Mouse (Mus musculus): ENCODE measurements at regions not wholly inside any gene's neighbourhood (a gene's known extent, or its start where the extent isn't known, plus 50 kb on each side); places are given as distances from the start of the nearest gene placed in this dataset.

- no peaks in the 10 kb centered on the region for H3K36me3 ChIP-seq (ENCODE audit: control insufficient read depth, insufficient read depth, low read length)
- H3K4me1 ChIP-seq (ENCODE audit: control insufficient read depth, insufficient read depth, low read length), result 0 out of 2 replicates have a peak, but pooled peaks cover 3% of the 10 kb centered on the region
- no peak for ATAC-seq (ENCODE audit: low FRiP score, low TSS enrichment)
- H3K4me3 ChIP-seq (ENCODE audit: low read length), result no peak overlapping the region
- H3K9me3 ChIP-seq (ENCODE audit: control insufficient read depth, low read length), result no peaks in the 10 kb centered on the region
- H3K27me3 ChIP-seq (ENCODE audit: control insufficient read depth, insufficient read depth, low read length), result no peaks in the 10 kb centered on the region
- H3K27ac ChIP-seq (ENCODE audit: low read depth, low read length), result no peak overlapping the region
- H3K9ac ChIP-seq (ENCODE audit: low read depth, low read length), result no peak overlapping the region
- no peak overlapping the region for H3K4me2 ChIP-seq (replicated peaks; ENCODE audit: low read depth, low read length)
Observed at GRCm38 (mm10) chr8:126081279-126081678, 86.3 kb downstream of the Kcnk1 start.

- H3K9me3 ChIP-seq (ENCODE audit: control insufficient read depth, low read length), result no peaks in the 10 kb centered on the region
- WGBS, result 53% methylated on average over 1 of the region's 1 CpGs
- ATAC-seq (ENCODE audit: low FRiP score, low TSS enrichment), result no peak
Observed at GRCm38 (mm10) chr8:126082827-126083226, 87.9 kb downstream of the Kcnk1 start.

GRCm38 (mm10) chr8:126090772-126091171 lies 95.8 kb downstream of the Kcnk1 start:
- H3K36me3 ChIP-seq (ENCODE audit: control insufficient read depth, insufficient read depth, low read length), result no peaks in the 10 kb centered on the region
- H3K27me3 ChIP-seq (ENCODE audit: control insufficient read depth, insufficient read depth, low read length), result no peaks in the 10 kb centered on the region
- no peak overlapping the region for H3K4me3 ChIP-seq (ENCODE audit: low read length)
- ATAC-seq (ENCODE audit: low FRiP score, low TSS enrichment), result no peak
- no peak overlapping the region for H3K27ac ChIP-seq (ENCODE audit: low read depth, low read length)
- no peak overlapping the region for H3K9ac ChIP-seq (ENCODE audit: low read depth, low read length)
- H3K9me3 ChIP-seq (ENCODE audit: control insufficient read depth, low read length), result peaks cover 7% of the 10 kb centered on the region
- whole genome bisulfite sequencing, result 61% methylated on average over 1 of the region's 1 CpGs
- H3K4me2 ChIP-seq (replicated peaks; ENCODE audit: low read depth, low read length), result no peak overlapping the region
- H3K4me1 ChIP-seq (ENCODE audit: control insufficient read depth, insufficient read depth, low read length), result no peaks in the 10 kb centered on the region

More at GRCm38 (mm10) chr8:126082827-126083226, 87.9 kb downstream of the Kcnk1 start:
- no peak overlapping the region for H3K4me2 ChIP-seq (replicated peaks; ENCODE audit: low read depth, low read length)
- no peak overlapping the region for H3K4me3 ChIP-seq (ENCODE audit: low read length)
- no peak overlapping the region for H3K9ac ChIP-seq (ENCODE audit: low read depth, low read length)
- H3K4me1 ChIP-seq (ENCODE audit: control insufficient read depth, insufficient read depth, low read length), result 0 out of 2 replicates have a peak, but pooled peaks cover 3% of the 10 kb centered on the region
- H3K36me3 ChIP-seq (ENCODE audit: control insufficient read depth, insufficient read depth, low read length), result no peaks in the 10 kb centered on the region
- H3K27ac ChIP-seq (ENCODE audit: low read depth, low read length), result no peak overlapping the region
- H3K27me3 ChIP-seq (ENCODE audit: control insufficient read depth, insufficient read depth, low read length), result no peaks in the 10 kb centered on the region

- Histone ChIP-seq H3K9me3 (ENCODE audit: control insufficient read depth, low read length) (peaks cover 3% of the 10 kb centered on the region; the same call in 1 of the 2 replicates), H3K9ac (ENCODE audit: low read depth, low read length) (no peak overlapping the region), H3K27me3 (ENCODE audit: control insufficient read depth, insufficient read depth, low read length) (no peaks in the 10 kb centered on the region), H3K4me1 (ENCODE audit: control insufficient read depth, insufficient read depth, low read length) (no peaks in the 10 kb centered on the region), H3K4me3 (ENCODE audit: low read length) (no peak overlapping the region), H3K4me2 (replicated peaks; ENCODE audit: low read depth, low read length) (no peak overlapping the region), H3K27ac (ENCODE audit: low read depth, low read length) (no peak overlapping the region), H3K36me3 (ENCODE audit: control insufficient read depth, insufficient read depth, low read length) (no peaks in the 10 kb centered on the region)
- 82% methylated on average over 2 of the region's 2 CpGs for WGBS
- no peak for ATAC-seq (ENCODE audit: low FRiP score, low TSS enrichment)
Observed at GRCm38 (mm10) chr8:126094005-126094404, 99.0 kb downstream of the Kcnk1 start.

- Histone ChIP-seq H3K4me1 (ENCODE audit: control insufficient read depth, insufficient read depth, low read length) (no peaks in the 10 kb centered on the region), H3K4me3 (ENCODE audit: low read length) (no peak overlapping the region), H3K27ac (ENCODE audit: low read depth, low read length) (no peak overlapping the region), H3K4me2 (replicated peaks; ENCODE audit: low read depth, low read length) (no peak overlapping the region), H3K9me3 (ENCODE audit: control insufficient read depth, low read length) (no peaks in the 10 kb centered on the region), H3K9ac (ENCODE audit: low read depth, low read length) (no peak overlapping the region), H3K27me3 (ENCODE audit: control insufficient read depth, insufficient read depth, low read length) (no peaks in the 10 kb centered on the region), H3K36me3 (ENCODE audit: control insufficient read depth, insufficient read depth, low read length) (no peaks in the 10 kb centered on the region)
- ATAC-seq (ENCODE audit: low FRiP score, low TSS enrichment), result no peak
- WGBS, result 86% methylated on average over 6 of the region's 6 CpGs
Observed at GRCm38 (mm10) chr8:126096056-126096455, 101.1 kb downstream of the Kcnk1 start.

GRCm38 (mm10) chr8:126096636-126097170 lies 101.7 kb downstream of the Kcnk1 start:
- no peak overlapping the region for H3K9ac ChIP-seq (ENCODE audit: low read depth, low read length)
- H3K4me3 ChIP-seq (ENCODE audit: low read length), result no peak overlapping the region
- no peaks in the 10 kb centered on the region for H3K9me3 ChIP-seq (ENCODE audit: control insufficient read depth, low read length)
- no peaks in the 10 kb centered on the region for H3K4me1 ChIP-seq (ENCODE audit: control insufficient read depth, insufficient read depth, low read length)
- no peaks in the 10 kb centered on the region for H3K36me3 ChIP-seq (ENCODE audit: control insufficient read depth, insufficient read depth, low read length)
- H3K27me3 ChIP-seq (ENCODE audit: control insufficient read depth, insufficient read depth, low read length), result no peaks in the 10 kb centered on the region
- H3K4me2 ChIP-seq (replicated peaks; ENCODE audit: low read depth, low read length), result no peak overlapping the region
- no peak for ATAC-seq (ENCODE audit: low FRiP score, low TSS enrichment)
- 53% methylated on average over 9 of the region's 9 CpGs for WGBS
- no peak overlapping the region for H3K27ac ChIP-seq (ENCODE audit: low read depth, low read length)

DNA sequence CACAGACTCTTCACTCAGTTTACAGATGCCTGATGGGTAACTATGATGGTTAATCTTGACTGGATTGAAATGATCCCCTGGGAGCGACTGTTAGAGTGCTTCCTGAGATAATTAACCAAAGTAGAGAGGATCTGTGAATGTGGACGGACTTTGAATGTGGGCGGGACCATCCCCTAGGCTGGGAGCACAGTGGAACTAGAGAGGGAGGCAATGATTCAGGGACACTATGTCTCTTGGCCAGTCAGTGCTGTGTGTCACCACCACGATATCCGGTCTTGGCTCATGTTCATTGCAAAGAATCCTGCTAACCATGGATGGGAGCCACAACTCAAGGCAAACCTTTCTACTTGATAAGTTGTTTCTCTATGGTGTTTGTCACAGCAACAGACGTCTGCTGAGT lies 103.9 kb downstream of the Kcnk1 start:
- ATAC-seq (ENCODE audit: low FRiP score, low TSS enrichment), result no peak
- WGBS, result 84% methylated on average over 6 of the region's 6 CpGs
- no peak overlapping the region for H3K27ac ChIP-seq (ENCODE audit: low read depth, low read length)
- H3K4me1 ChIP-seq (ENCODE audit: control insufficient read depth, insufficient read depth, low read length), result no peaks in the 10 kb centered on the region
- no peaks in the 10 kb centered on the region for H3K36me3 ChIP-seq (ENCODE audit: control insufficient read depth, insufficient read depth, low read length)
- no peaks in the 10 kb centered on the region for H3K9me3 ChIP-seq (ENCODE audit: control insufficient read depth, low read length)
- H3K27me3 ChIP-seq (ENCODE audit: control insufficient read depth, insufficient read depth, low read length), result no peaks in the 10 kb centered on the region
- H3K4me3 ChIP-seq (ENCODE audit: low read length), result no peak overlapping the region
- no peak overlapping the region for H3K4me2 ChIP-seq (replicated peaks; ENCODE audit: low read depth, low read length)
- H3K9ac ChIP-seq (ENCODE audit: low read depth, low read length), result no peak overlapping the region

DNA sequence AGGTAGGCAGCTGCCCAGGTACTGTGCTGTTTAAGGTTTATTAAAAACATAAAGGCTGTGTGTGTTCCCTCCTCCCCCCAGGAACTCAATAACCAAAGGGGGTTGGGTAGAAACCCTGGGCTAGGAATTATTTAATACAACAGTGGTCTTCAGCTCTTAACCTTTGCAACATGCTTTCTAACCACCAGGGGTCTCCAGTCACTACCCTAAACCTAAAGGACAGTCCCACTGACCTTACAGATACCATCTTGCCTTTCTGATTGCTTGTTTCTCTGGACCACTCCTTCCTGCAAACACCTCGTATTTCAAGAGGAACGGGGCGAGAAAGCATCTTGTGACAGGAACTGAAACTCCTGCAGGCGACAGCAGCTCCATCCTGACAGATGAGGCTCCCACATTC lies 104.9 kb downstream of the Kcnk1 start:
- Histone ChIP-seq H3K27ac (ENCODE audit: low read depth, low read length) (no peak overlapping the region), H3K4me2 (replicated peaks; ENCODE audit: low read depth, low read length) (no peak overlapping the region), H3K4me1 (ENCODE audit: control insufficient read depth, insufficient read depth, low read length) (no peaks in the 10 kb centered on the region), H3K9ac (ENCODE audit: low read depth, low read length) (no peak overlapping the region), H3K4me3 (ENCODE audit: low read length) (no peak overlapping the region), H3K36me3 (ENCODE audit: control insufficient read depth, insufficient read depth, low read length) (no peaks in the 10 kb centered on the region), H3K9me3 (ENCODE audit: control insufficient read depth, low read length) (no peaks in the 10 kb centered on the region), H3K27me3 (ENCODE audit: control insufficient read depth, insufficient read depth, low read length) (no peaks in the 10 kb centered on the region)
- no peak for ATAC-seq (ENCODE audit: low FRiP score, low TSS enrichment)
- WGBS, result 68% methylated on average over 4 of the region's 4 CpGs

DNA sequence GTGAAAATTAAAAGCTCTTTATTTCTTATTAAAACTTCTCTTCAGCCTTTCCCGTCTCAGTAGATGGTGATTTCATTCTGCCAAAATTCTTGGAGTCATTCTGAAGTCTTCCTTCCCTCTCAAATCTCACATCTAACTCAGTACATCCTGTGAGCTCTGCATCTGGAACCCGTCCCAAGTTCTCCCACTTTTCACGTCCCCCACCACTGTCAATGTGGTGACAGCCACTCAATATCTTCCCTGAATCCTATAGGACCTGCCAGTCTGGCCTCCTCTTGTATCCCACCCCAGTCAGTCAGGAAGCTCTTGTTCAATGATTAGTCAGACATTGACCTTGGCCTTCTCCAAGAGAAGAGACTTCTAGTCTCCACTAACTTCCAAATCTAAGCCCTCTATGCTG lies 110.1 kb downstream of the Kcnk1 start:
- Histone ChIP-seq H3K4me2 (replicated peaks; ENCODE audit: low read depth, low read length) (no peak overlapping the region), H3K27me3 (ENCODE audit: control insufficient read depth, insufficient read depth, low read length) (no peaks in the 10 kb centered on the region), H3K9ac (ENCODE audit: low read depth, low read length) (no peak overlapping the region), H3K4me3 (ENCODE audit: low read length) (no peak overlapping the region), H3K36me3 (ENCODE audit: control insufficient read depth, insufficient read depth, low read length) (no peaks in the 10 kb centered on the region), H3K9me3 (ENCODE audit: control insufficient read depth, low read length) (no peaks in the 10 kb centered on the region), H3K27ac (ENCODE audit: low read depth, low read length) (no peak overlapping the region), H3K4me1 (ENCODE audit: control insufficient read depth, insufficient read depth, low read length) (no peaks in the 10 kb centered on the region)
- no peak for ATAC-seq (ENCODE audit: low FRiP score, low TSS enrichment)
- WGBS, result 85% methylated on average over 3 of the region's 3 CpGs

Data from kidney, embryonic 14.5 days (tissue).